Mouse (Mus musculus) heart, postnatal 25 days (tissue): Measurements from ENCODE around the gene Rnf130. TPM values are rescaled to one million over a fixed set of nuclear protein-coding genes. Genes with fewer than 3 reads are reported as not detected.
A peak's percentile ranks its signal among the peaks of the same experiment; 100 is the strongest.

Experiments
- DNase-seq: peaks from one replicate; pipeline ENCODE4 v3.0.0; 2022; ENCODE audit warnings: low spot score
- intact Hi-C: fragments of 180-260 bp; cut with DNase I; formaldehyde crosslinking; loops from one replicate; pipeline ENCODE4 v1.15.1; 2025
- total RNA-seq, 2 experiments: library from RNA; stranded (reverse); gene quantifications; 2 replicates each; pipeline ENCODE4 v1.2.3; 2021

The Rnf130 gene
- total RNA-seq, 2 experiments from 2014 or later, result 48.6 to 50.6 TPM

DNA sequence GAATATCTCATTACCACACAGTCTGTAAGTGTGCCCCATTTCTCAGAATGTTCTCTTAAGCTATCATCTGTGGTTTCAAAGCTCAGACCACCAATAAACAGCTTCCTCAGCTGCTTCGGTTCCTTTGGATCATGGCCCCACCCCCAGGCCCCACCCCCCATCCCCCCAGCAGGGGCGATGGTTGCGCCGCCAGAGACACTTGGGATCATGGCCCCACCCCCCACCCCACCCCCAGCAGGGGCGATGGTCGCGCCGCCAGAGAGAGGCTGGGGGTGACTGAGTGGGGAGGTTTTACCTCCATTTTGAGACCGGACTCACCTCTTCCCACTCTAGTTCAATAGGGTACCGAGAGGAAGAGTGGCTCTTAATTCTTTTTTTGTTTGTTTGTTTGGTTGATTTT, 102.6 kb downstream of the Rnf130 start:
- no peak for DNase-seq
- intact Hi-C loops, result no loop called here

DNA sequence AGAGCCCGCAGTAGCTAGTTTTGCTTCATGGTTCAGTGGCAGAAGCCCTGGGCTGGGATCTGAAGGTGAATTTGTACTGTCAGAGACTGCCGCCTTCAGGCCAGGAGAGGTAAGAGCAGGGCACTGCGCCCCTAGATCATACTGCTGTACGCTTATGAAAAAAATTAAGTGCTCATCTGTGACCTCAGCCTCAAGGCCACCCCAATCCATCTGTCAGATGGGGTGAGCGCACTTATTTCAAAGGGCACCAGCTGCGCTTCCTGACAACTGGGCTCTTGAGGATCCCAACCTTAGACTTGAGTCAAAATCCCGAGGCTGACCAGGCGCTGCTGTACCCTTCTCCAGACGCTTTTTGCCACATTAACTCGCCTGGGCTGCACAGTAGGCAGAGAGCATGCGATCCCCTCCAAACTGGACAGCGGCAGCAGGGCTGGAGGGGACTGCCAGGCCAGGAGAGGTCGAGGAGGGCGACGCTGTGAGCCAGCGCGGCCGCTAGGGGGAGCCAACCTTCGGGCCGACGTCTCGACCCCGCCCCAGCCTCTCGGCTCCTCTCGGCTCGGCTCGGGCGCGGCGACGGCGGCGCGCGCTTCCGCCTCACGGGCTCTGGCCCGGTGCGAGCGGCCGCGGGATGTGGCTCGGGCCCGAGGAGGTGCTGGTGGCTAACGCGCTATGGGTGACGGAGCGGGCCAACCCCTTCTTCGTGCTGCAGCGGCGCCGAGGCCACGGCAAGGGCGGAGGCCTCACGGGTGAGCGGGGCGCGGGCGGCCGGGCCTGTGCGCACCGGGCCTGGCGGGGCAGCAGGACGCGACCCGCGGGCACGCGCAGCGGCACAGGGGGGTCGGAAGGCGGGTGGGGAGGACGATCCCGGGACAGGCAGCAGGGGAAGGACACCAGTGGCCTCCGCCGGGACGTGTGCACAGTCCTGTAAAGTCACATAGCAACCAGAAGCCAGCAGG, 105.9 kb downstream of the Rnf130 start, which contains the start of gene Tbc1d9b:
Gene Tbc1d9b (plus strand): TSS at position 586 of the 956 bp plus-strand sequence.
- peak; percentile 77 for DNase-seq
- intact Hi-C loops, result loop anchor here (1.0 to 5.0 kb wide), 3 partner anchors 96 to 145 kb away; partner anchors contain the start of gene Rnf130

DNA sequence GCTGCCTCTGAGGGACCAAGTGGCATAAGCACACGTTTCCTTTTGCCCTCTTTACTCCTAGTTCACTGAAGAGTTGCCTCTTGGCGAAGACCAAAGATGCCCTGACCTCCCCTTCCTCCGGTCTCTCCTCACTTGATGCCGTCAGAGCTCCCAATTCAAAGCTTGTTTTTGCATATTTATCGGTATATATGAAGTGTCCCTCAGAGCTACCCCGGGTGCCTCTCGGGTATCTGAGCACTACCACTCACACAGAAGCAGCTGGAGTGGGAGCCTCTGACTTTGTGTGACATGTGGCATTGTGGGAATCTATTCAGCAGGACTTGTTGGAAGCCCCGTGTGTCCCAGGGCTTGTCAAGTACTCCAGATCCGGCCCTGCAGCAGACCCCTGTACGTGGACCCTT, 106.7 kb downstream of the Rnf130 start:
- no peak for DNase-seq
- intact Hi-C loops, result loop anchor here (5.0 kb wide), 2 partner anchors 96 to 104 kb away; partner anchors contain the start of gene Rnf130

DNA sequence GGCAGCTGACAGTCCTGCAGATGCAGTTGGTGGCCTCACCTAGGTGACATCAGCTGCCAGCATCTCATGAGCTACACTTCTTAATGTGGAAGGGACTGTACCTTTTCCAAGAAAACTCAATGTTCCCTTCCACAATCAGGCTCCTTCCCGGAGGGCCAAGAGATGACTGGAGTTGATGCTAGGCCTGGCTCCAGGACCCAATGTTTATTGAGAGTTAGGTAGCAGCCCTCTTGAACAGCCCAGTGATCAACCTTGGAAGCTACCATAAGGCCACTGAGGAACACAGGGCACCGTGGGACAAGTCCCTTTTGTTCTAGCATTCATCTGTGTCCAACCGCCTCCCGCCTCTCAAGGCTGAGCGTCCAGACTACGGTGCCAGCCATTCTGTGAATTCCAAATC, 107.1 kb downstream of the Rnf130 start:
- intact Hi-C loops, result loop anchor here (5.0 kb wide), 2 partner anchors 95 to 105 kb away; partner anchors contain the start of gene Rnf130
- no peak for DNase-seq

DNA sequence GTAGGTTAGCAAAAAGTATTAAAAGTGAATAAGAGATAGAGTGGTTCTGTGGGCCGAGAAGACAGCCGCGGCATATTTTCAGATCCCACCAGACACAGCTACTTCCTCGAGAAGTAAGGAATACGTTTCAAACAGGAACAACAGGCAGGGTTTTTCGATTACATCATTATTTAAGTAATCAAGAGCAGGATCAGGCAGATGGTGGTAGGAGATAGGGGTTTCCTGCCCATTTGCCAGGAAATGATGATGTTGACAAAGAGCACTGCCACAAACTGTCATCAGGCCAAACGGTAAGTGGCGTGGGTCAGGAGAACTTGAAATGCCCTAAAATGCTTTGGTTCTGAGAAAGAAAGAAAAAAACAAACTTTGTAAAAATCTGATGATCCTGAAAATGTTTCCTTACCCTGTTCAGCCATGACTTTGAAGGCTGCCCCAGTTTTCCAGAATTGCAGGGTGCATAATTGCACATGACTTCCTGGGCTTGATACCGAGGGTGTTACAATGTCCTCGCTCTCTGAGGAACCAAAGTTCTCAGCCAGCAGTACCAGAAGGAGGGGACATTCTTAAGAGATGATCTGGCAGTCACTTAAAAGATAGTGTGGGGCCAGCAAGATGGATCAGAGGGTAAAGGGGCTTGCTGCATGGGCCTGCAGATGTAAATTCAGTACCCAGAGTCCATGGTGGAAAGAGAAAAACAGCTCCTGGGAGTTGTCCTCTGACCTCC, 109.2 kb downstream of the Rnf130 start:
- no peak for DNase-seq
- intact Hi-C loops, result loop anchor here (5.0 kb wide), 2 partner anchors 93 to 107 kb away; partner anchors contain the start of gene Rnf130

DNA sequence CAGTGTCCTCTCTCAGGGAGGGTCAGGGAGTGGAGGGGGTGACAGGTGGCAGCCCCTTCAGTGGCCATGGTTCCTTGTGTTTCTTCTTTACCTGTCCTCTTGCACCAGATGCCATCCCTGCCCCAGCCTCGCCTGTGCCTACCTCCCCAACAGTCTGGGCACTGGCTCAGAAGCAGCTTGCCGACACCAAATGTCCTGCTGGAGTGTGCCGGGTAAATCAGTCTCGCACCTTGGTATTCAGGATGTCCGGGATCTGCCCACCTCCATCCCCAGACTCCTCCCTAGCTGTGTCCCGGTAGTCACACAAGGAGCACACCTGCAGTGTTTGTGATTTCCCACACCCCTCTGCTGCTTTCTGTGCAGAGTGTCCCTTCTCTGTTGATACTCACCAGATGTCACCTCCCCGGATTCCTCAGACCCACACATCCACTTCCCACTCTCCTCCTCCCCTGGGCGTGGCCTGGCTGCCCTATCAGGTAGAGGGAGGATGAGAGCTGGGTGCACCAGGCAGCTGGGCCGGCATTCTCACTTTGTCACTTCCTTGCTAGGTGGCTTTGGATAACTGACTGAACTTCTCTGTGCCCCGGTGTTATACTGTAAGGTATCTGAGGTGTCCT, 113.2 kb downstream of the Rnf130 start:
- intact Hi-C loops, result no loop called here
- no peak for DNase-seq

DNA sequence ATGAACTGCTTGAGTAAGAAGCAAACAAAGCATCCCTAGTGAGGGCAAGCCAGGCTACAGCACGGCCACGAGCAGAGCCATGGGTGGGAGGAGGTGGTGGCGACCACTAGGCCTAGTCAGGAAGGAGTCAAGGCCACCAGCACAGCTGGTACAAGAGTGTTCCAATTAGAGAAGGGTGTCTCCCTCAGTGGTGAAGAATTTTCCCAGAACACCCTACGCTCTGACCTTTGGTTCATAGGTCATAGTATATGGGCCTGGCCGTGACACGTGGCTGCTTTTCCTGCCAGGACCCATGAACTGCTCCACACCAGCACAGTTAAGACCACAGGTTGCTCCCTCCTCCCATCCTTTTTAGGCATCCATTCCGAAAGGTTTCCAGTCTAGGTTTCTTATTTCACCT, 114.4 kb downstream of the Rnf130 start:
- DNase-seq, result no peak
- intact Hi-C loops, result no loop called here

DNA sequence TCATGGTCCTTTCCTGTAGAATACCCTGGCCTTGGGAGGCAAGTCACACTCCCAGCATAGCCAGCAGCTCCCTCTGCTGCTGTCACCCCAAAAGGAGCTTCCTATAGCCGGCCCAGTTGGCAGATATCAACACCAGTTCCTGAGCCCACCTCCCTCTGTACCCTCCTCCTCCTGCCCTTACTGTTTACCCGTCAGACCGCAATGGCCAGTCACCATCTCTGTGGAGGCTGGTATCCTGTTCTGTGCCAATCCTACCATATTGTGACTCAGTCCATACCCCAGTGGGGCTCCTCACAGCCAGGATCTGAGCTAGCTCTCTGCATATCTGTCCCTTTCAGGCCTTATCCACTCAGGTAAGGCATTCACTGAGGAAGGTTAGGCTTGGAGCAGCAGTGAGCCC, 120.4 kb downstream of the Rnf130 start:
- no peak for DNase-seq
- intact Hi-C loops, result no loop called here

DNA sequence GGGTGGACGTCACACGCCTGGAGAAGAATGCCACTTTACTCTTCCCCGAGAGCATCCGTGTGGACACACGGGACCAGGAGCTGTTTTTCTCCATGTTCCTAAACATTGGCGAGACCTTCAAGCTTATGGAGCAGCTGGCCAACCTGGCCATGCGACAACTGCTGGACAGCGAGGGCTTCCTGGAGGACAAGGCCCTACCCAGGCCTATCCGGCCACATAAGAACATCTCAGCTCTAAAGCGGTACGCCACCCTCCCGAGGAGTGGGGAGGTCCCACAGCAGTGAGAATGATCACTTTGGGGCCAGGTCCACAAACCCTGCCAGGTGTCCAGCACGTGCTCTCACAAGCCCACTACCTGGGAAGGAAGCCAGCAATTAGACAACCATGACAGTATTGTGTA, 121.0 kb downstream of the Rnf130 start:
- DNase-seq, result no peak
- intact Hi-C loops, result no loop called here

DNA sequence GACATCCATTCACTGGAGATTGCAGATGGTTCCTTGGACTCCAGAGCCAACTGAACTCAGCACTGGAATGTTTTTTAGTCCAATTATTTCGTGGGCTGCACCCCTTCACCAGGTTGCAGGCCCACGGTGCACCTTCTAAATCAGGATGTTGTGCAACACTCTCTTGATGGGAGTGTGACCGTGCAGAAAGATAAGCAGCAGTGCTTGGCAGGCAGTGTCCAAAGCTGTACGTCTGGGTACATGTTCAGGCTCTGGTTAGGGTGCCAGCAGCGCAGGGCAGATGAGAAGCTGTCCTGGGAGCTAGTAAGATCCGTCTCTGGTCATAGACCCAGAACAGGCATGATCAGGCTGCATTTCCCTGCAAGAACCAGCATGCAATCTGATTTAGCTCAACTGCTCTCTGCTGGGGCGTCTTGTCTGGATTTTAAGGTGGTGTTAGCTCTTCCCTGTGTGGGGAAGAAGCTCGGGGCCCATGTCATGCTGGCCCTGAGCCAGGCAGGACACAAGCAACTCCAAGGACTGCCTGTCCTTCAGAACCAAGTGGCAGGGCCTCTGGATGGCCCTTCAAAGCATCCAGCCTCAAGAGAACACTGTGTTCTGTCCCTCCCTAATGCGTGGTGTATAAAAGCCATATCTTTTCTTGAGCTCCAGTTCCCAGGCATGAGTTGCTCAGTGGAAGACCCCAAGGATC, 122.3 kb downstream of the Rnf130 start:
- intact Hi-C loops, result no loop called here
- DNase-seq, result no peak

DNA sequence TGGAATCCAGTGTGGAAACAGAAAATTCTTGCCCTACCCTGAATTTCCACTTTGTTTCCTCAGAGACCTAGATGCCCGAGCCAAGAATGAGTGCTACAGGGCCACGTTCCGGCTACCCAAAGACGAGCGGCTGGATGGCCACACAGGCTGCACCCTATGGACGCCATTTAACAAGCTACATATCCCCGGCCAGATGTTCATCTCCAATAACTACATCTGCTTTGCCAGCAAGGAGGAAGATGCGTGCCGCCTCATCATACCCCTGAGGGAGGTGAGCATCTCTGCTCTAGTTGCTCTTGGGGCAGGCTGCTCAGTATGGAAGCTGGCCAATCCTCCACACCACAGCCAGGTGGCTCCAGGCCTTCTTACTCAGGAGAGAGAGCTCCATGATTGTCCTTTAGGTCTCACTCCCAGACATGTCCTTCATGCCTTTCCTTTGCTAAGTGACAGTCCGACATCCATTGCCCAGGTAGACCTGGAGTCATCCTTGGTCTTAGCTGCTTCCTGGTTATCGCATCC, 122.9 kb downstream of the Rnf130 start:
- DNase-seq, result no peak
- intact Hi-C loops, result no loop called here

DNA sequence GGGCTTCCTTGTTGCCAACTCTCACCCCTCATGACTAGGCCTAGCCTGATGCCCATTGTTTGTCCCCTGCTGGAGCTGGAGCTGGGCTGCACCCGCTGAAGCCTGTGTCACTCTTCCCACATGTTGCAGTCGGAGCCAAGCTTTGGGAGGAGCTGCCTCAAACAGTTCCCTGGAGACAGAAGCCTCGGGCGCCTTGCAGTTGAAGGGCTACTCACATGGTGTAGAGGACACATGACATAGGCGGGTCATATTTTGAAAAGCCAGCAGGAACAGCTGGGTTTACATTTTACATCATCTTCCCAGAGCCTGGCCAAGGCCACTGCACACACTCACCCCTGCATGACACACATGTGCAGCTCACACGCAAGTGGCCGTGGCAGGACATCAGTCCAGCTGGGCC, 124.1 kb downstream of the Rnf130 start:
- DNase-seq, result peak; percentile 49

DNA sequence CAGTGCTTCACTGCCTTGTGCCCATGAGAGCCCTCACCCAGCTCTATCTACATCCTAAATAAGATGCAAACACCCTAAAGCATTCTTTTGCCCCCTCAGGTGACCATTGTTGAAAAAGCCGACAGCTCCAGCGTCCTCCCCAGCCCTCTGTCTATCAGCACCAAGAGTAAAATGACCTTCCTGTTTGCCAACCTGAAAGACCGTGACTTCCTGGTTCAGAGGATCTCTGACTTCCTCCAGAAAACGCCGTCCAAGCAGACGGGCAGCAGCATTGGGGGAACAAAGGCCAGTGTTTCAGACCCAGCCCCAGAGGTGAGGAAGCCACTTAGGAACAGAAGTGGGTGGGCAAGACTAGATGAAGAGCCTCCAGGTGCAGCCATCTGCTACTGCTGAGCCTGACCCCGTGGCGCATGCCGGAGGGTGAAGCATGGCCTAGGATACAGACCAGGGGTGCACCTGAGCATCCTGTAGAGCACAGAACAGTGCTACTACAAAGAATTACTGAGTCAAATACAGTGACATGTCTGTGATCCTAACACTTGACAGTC, 124.5 kb downstream of the Rnf130 start:
- intact Hi-C loops, result no loop called here
- DNase-seq, result no peak

More for the DNA sequence above, 124.1 kb downstream of the Rnf130 start:
- intact Hi-C loops, result no loop called here

DNA sequence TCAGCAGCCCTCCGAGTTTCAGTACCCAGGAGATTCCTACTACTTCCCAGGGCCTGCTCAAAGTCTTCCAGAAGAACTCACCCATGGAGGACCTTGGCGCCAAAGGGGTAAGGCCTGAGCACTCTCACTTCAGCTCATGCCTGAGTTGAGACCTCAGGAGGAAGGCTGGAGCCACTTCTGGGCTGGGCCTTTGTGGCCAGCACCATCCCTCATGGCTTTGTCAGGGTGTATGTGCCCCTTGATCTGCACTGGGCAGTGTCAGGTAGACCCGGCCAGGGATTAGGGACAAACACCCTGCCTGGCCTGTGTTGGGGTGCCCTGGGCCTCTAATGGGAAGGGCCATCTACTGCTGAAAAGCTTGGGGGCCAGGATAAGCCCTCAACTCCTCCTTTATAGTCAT, 126.2 kb downstream of the Rnf130 start:
- intact Hi-C loops, result no loop called here
- DNase-seq, result no peak

DNA sequence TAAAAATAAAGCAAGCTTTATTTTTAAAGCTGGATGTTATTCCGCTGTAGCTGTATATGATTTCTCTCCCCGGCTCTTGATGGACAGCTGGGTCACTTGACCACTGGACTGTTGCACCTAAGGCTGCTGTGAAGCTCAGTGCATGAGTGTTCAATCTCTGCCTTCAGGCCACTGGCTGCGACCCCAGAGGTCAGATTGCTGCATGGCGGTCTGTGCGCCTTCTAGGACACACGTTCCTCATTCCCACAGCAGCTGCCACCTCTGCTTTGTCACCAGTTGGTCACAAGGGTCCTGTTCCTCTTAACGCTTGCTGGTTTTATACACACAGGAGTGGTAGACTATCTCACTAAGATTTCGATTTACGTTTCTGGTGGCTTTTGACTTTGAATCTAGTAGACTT, 129.0 kb downstream of the Rnf130 start:
- intact Hi-C loops, result no loop called here
- no peak for DNase-seq
